ENCODE assay signal across 8 mouse cellular contexts in genomic region chr5:100500458-100500961, GRCm38 (mm10). TPM values are rescaled to one million over a fixed set of nuclear protein-coding genes. Genes with fewer than 3 reads are reported as not detected.
DNase-seq lines count a peak whose midpoint lies in the region; ATAC-seq lines count a peak whose summit lies in the region.

Gene Lin54, minus strand, starts transcription at chr5:100500639.

- intact Hi-C loops in left cerebral cortex, postnatal 10 days (cut with DNase I), result no loop called here

- peak; percentile 85 for ATAC-seq in inflammation-experienced regulatory T-cells, adult 6 months
- ATAC-seq in megakaryocyte progenitor cell, adult 5-6 weeks (replicated peaks; ENCODE audit: poor library complexity), result peak; percentile 75

- peak; percentile 93 to 96 for DNase-seq in adrenal gland, adult (ENCODE audit: inconsistent age in 2 of 2, low spot score in 1 of 2)
- peak; percentile 96 for DNase-seq in embryo, embryonic 10 days (ENCODE audit: low spot score)
- peak; percentile 89 for DNase-seq in gastrocnemius, postnatal 10 days
- DNase-seq in left cerebral cortex, postnatal 10 days (ENCODE audit: extremely low spot score in 1 of 2, low spot score in 2 of 2), result peak; percentile 88 to 94
- DNase-seq in right cerebral cortex, postnatal 10 days (ENCODE audit: low spot score in 2 of 2), result peak; percentile 94 to 95
- peak; percentile 89 for DNase-seq in urinary bladder, postnatal 14 days (ENCODE audit: low spot score)

RNA-seq across cellular contexts. Expression of gene Lin54, which starts in this region (rescaled TPM):
- total RNA-seq in gastrocnemius, postnatal 10 days (2021), result 1 to 10 TPM; 6.9 to 9.7 TPM
- 10 to 100 TPM in 1 of 3 experiments, 1 to 10 TPM in 2; 8.2 to 10.3 (median 9.2) TPM for polyA plus RNA-seq in inflammation-experienced regulatory T-cells, adult 6 months (2017; shearing (Covaris generic))
- 10 to 100 TPM; 15.5 to 17.7 TPM for total RNA-seq in left cerebral cortex, postnatal 10 days (2021)
- total RNA-seq in megakaryocyte progenitor cell, adult 5-6 weeks (2015), result 25.5 and 31.1 TPM in 2 replicates
- 30.1 and 44.3 TPM in 2 replicates for total RNA-seq in megakaryocyte progenitor cell, adult 5-6 weeks (2017)

Comparison
In these comparisons a context has a peak if more than half of its experiments do, and no peak if none do; other contexts are left out.
1. Peak in every context shown above with its lines: DNase-seq and ATAC-seq.